Mouse (Mus musculus): ENCODE results near the gene Ephb3.

GRCm38 (mm10) chr16:21244803-21245202 is 40.2 kb downstream of the Ephb3 start:
- TF ChIP-seq CTCF (IDR thresholded peaks at IDR 0.05; ENCODE audit: borderline replicate concordance, insufficient read depth, low read depth, low read length) (no peak), POLR2A (IDR thresholded peaks at IDR 0.05; ENCODE audit: borderline replicate concordance, insufficient read depth, low read length) (no peak)
